Mouse (Mus musculus) frontal cortex, adult (tissue): ENCODE results near the gene Mep1a.
A peak's percentile ranks its signal among the peaks of the same experiment; 100 is the strongest.
"Not testable (repeated sequence)": the region's sequence is repeated elsewhere in the genome, so short reads cannot be mapped to it uniquely, and the experiment has no call there.

Experiments used
- ATAC-seq: cut with Nextera tagmentation; 2 replicates; pipeline ENCODE4 v1.9.2; 2017; ENCODE audit warnings: mild to moderate bottlenecking, moderate library complexity, mixed read lengths; ENCODE audit not compliant: low TSS enrichment

Gene Mep1a

GRCm38 (mm10) chr17:43502592-43502991 is at the start of gene Mep1a:
Gene Mep1a, minus strand, starts transcription at chr17:43502812.
- no peak for ATAC-seq

GRCm38 (mm10) chr17:43551122-43551630 is 48.6 kb upstream of the Mep1a start:
- ATAC-seq, result no peak

GRCm38 (mm10) chr17:43544040-43544439 is 41.4 kb upstream of the Mep1a start:
- no peak for ATAC-seq

GRCm38 (mm10) chr17:43543539-43543938 is 40.9 kb upstream of the Mep1a start, which contains the start of gene Ankrd66:
Gene Ankrd66, minus strand, starts transcription at chr17:43543639.
- no peak for ATAC-seq

GRCm38 (mm10) chr17:43538767-43539166 is 36.2 kb upstream of the Mep1a start:
- ATAC-seq, result no peak

GRCm38 (mm10) chr17:43536841-43537240 is 34.2 kb upstream of the Mep1a start:
- ATAC-seq, result peak; percentile 73

GRCm38 (mm10) chr17:43534362-43535222 is 32.0 kb upstream of the Mep1a start:
- peak; percentile 73 for ATAC-seq

- no peak for ATAC-seq
Measured at GRCm38 (mm10) chr17:43531192-43531591, 28.6 kb upstream of the Mep1a start.

- no peak for ATAC-seq
Measured at GRCm38 (mm10) chr17:43530507-43530906, 27.9 kb upstream of the Mep1a start.

- ATAC-seq, result no peak
Measured at GRCm38 (mm10) chr17:43520166-43520565, 17.6 kb upstream of the Mep1a start.

- ATAC-seq, result peak; percentile 89
Measured at GRCm38 (mm10) chr17:43518644-43519409, 16.2 kb upstream of the Mep1a start.

- no peak for ATAC-seq
Measured at GRCm38 (mm10) chr17:43510782-43511181, 8.2 kb upstream of the Mep1a start.

GRCm38 (mm10) chr17:43504594-43504934 is 2.0 kb upstream of the Mep1a start:
- ATAC-seq, result no peak

GRCm38 (mm10) chr17:43503861-43504593 is 1.4 kb upstream of the Mep1a start:
- ATAC-seq, result no peak

- no peak for ATAC-seq
Measured at GRCm38 (mm10) chr17:43501631-43502030, 981 bp downstream of the Mep1a start.

- no peak for ATAC-seq
Measured at GRCm38 (mm10) chr17:43501223-43501622, 1.4 kb downstream of the Mep1a start.

- no peak for ATAC-seq
Measured at GRCm38 (mm10) chr17:43500513-43500912, 2.1 kb downstream of the Mep1a start.

GRCm38 (mm10) chr17:43497521-43497920 is 5.1 kb downstream of the Mep1a start:
- no peak for ATAC-seq

GRCm38 (mm10) chr17:43495502-43495901 is 7.1 kb downstream of the Mep1a start:
- ATAC-seq, result no peak

- not testable (repeated sequence) for ATAC-seq
Measured at GRCm38 (mm10) chr17:43490371-43490770, 12.2 kb downstream of the Mep1a start.

GRCm38 (mm10) chr17:43488439-43489151 is 14.0 kb downstream of the Mep1a start:
- no peak for ATAC-seq
